Mouse (Mus musculus): Measurements from ENCODE around the gene Nbdy.

Nbdy gene

GRCm38 (mm10) chrX:153723110-153723916 lies at the start of gene Nbdy:
Gene Nbdy, plus strand, starts transcription at chrX:153723590.
- peak; percentile 82 for DNase-seq (ENCODE audit: low spot score)

DNA sequence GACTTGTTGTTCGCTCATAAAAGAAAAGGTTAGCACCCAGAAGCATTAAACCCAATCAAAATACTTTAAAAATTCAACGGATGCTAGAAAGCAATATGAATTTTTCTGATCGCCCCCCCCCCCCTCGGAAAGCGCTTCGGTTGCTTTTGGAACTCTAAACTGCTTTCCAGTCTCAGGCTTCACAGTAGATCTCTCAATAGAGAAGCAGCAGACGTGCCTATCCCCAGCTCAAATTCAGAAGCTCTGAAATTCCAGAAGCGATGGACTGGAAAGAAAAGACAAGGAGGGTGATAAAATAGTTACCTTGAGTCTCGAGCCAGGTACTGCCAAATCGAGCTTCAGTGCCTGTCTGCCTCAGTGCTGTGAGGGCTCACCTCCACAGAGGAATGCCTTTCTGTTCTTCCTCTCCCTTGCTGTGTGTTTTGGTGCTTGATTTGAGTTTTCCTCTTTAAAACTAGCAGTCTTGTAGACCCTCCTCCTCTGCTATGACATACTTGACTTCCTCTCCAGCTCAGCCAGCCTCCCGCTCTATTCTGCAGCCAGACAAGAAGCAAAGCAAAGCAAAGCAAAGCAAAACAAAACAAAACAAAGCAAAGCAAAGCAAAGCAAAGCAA lies 27.5 kb upstream of the Nbdy start, which contains the start of gene Kctd12b:
Gene Kctd12b (minus strand): TSS at position 610 of the 614 bp plus-strand sequence.
- peak; percentile 18 for DNase-seq (ENCODE audit: low spot score)

GRCm38 (mm10) chrX:153700463-153700862 lies 22.9 kb upstream of the Nbdy start:
- DNase-seq (ENCODE audit: low spot score) = no peak

GRCm38 (mm10) chrX:153707735-153708134 lies 15.7 kb upstream of the Nbdy start:
- peak; percentile 24 for DNase-seq (ENCODE audit: low spot score)

DNA sequence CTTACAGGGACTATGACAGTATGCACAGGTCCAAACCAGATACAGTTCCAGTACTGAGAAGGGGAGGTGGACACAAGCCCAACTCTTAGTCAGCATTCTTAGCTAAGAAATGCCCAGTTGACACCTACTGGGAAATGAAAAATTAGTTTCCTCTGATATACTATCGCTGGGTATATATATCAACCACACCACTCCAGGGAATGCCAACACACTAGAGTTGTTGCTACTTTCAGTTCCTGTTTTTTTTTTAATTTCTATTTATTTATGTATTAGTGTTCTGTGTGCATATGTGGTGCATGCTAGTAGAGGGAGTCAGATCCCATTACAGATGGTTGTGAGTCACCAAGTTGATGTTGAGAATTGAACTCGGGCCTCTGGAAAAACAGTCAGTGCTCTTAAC lies 6.7 kb upstream of the Nbdy start:
- no peak for DNase-seq (ENCODE audit: low spot score)

- peak; percentile 51 for DNase-seq (ENCODE audit: low spot score)
Observed at GRCm38 (mm10) chrX:153719602-153720001, 3.8 kb upstream of the Nbdy start.

- peak; percentile 57 for DNase-seq (ENCODE audit: low spot score)
Observed at GRCm38 (mm10) chrX:153724400-153724799, 1.0 kb downstream of the Nbdy start.

DNA sequence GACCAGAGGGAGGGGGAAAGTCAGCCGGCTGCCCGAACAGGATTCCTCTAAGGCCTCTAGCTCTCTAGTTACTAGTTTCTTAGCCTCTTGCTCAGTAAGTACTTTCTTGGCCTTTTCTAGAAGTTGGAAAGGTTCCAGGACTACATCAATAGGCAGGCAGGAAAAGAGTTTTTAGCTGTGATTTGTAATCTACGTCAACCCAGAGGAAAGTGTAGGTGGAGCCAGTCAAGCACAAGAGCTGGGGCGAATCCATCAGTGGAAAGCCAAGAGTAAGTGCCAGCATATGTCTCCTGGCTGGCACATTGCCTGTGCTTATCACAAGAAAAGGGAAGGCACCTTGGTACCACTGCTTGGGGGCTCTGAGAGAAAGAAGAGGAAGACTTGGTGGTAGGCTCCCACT lies 12.3 kb downstream of the Nbdy start:
- no peak for DNase-seq (ENCODE audit: low spot score)

GRCm38 (mm10) chrX:153742493-153742892 lies 19.1 kb downstream of the Nbdy start:
- no peak for DNase-seq (ENCODE audit: low spot score)

DNA sequence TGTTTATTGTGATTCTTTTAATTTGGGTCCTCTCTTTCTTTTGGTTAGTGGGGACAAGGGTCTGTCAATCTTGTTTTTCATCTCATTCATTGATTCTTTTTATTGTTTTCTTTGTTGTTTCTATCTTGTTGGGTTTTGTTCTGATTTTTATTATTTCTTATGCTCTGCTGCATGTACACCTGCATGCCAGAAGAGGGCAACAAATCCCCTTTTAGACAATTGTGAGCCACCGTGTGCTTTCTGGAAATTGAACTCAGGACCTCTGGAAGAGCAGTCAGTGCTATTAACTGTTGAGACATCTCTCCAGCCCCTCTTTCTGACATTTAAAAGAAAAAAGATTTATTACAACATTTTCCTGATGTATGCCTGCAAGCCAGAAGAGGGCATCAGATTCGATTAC lies 25.8 kb downstream of the Nbdy start:
- DNase-seq (ENCODE audit: low spot score) = no peak
